Mouse (Mus musculus) G1E (cell line): ENCODE data around the gene Mfsd4a. TPM values are rescaled to one million over a fixed set of nuclear protein-coding genes. Genes with fewer than 3 reads are reported as not detected.

Source experiments
- ATAC-seq: 2 replicates; pipeline ENCODE4 v1.8.0; 2016; ENCODE audit warnings: mild to moderate bottlenecking; ENCODE audit not compliant: insufficient number of reproducible peaks, poor library complexity, low FRiP score, severe bottlenecking; ENCODE audit errors: extremely low read depth
- DNase-seq: peaks from one replicate; pipeline ENCODE4 v3.0.0; 2012; ENCODE audit warnings: low spot score
- H3K27me3 ChIP-seq: 2 replicates; pipeline ENCODE4 v1.6.1; 2012; ENCODE audit warnings: mild to moderate bottlenecking, low read length, inconsistent platforms; ENCODE audit not compliant: insufficient read depth
- H3K36me3 ChIP-seq: replicated peaks from 2 replicates; pipeline ENCODE3; 2012; ENCODE audit warnings: mild to moderate bottlenecking, inconsistent platforms
- H3K4me1 ChIP-seq: 2 replicates; pipeline ENCODE4 v1.6.1; 2012; ENCODE audit warnings: low read depth, low read length, inconsistent platforms, mixed read lengths; ENCODE audit not compliant: insufficient read depth
- H3K4me3 ChIP-seq: 2 replicates; pipeline ENCODE4 v1.5.1; 2012; ENCODE audit warnings: low read depth, mild to moderate bottlenecking, inconsistent platforms, low read length, moderate library complexity, mixed read lengths
- H3K9me3 ChIP-seq: replicated peaks from 2 replicates; pipeline ENCODE4 v1.6.1; 2012; ENCODE audit warnings: inconsistent platforms
- CTCF ChIP-seq: IDR thresholded peaks from 2 replicates; pipeline ENCODE4 v1.5.1; 2012; ENCODE audit warnings: low read depth, low read length, inconsistent platforms, mixed read lengths
- GATA1 ChIP-seq: IDR thresholded peaks from 2 replicates; pipeline ENCODE4 v1.6.1; 2012; ENCODE audit warnings: borderline replicate concordance, low read length, inconsistent platforms, mixed read lengths
- GATA2 ChIP-seq: IDR thresholded peaks from 2 replicates; pipeline ENCODE4 v1.6.1; 2012; ENCODE audit warnings: low read depth, low read length, inconsistent platforms, borderline replicate concordance
- POLR2AphosphoS5 ChIP-seq: IDR thresholded peaks from 2 replicates; pipeline ENCODE4 v1.6.1; 2012; ENCODE audit warnings: low read depth, low read length, inconsistent platforms; ENCODE audit not compliant: insufficient replicate concordance
- TAL1 ChIP-seq: conservative IDR thresholded peaks from 2 replicates; pipeline ENCODE4 v1.6.1; 2012; ENCODE audit warnings: low read depth, low read length, inconsistent platforms, mixed read lengths
- polyA plus RNA-seq: library from polyadenylated mRNA; stranded (reverse); fragments of >175 nt; gene quantifications from 2 replicates; pipeline ENCODE4 v1.2.3, GENCODE M21; 2012
- total RNA-seq, 2 experiments: library from RNA; stranded (forward) in 1 of 2; stranded (reverse) in 1 of 2; fragments of 200-1000 nt in 1 of 2; fragments of >200 nt in 1 of 2; fragmentation: Nextera tagmentation in 1 of 2; gene quantifications; 2 replicates each; pipeline ENCODE4 v1.2.3; 2014 to 2017

The Mfsd4a gene
- total and polyA plus RNA-seq, 3 experiments = 1.0 TPM; not detected in 2

DNA sequence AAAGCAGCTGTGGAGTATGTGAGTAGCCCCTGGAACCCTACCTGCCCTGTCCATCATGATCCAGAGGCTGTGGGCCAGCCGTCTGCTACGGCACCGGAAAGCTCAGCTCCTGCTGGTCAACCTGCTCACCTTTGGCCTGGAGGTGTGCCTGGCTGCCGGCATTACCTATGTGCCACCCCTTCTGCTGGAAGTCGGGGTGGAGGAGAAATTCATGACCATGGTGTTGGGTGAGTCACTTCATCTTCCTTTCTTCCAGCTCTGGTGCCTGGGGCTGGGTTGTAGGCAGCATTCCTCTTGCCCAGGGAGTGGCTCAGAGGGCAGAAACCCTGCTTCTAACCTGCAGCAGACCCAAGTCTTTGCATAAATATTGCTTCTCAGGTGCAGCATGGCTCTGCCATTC, 91.0 kb downstream of the Mfsd4a start:
- ATAC-seq (no peak), DNase-seq (no peak)
- no peak overlapping the region for H3K4me3 ChIP-seq
- H3K27me3 ChIP-seq = peaks cover 68% of the 10 kb centered on the region
- H3K9me3 ChIP-seq = no peaks in the 10 kb centered on the region
- H3K4me1 ChIP-seq = peaks cover 88% of the 10 kb centered on the region
- H3K36me3 ChIP-seq = peaks cover 82% of the 10 kb centered on the region
- TF ChIP-seq POLR2AphosphoS5 (no peak), GATA1 (no peak), CTCF (no peak), GATA2 (no peak), TAL1 (no peak)

DNA sequence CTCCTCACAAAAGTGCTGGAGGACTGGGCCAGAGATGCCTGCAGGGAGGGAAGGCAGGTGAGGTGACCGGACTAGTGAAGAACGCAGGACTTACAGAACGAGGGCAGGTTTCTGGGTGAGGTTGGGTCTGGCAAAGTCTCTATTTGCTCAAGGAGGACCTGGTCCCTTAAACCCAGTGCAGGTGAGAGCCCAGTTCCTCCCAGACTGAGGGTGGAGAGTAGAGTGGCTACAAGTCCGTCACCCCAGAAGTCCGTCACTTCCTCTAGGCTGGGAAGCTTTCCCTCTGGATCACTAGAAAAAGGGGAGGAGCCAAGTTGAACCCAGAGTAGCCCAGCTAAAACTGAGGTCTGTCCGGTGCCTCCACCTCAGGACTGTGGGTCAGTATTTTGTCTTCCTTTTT, 93.9 kb downstream of the Mfsd4a start:
- no peak for DNase-seq
- no peak for ATAC-seq
- peaks cover 82% of the 10 kb centered on the region for H3K27me3 ChIP-seq
- peaks cover 91% of the 10 kb centered on the region for H3K4me1 ChIP-seq
- H3K9me3 ChIP-seq = no peaks in the 10 kb centered on the region
- no peak overlapping the region for H3K4me3 ChIP-seq
- TF ChIP-seq CTCF (no peak), GATA2 (no peak), TAL1 (no peak), GATA1 (no peak), POLR2AphosphoS5 (no peak)
- H3K36me3 ChIP-seq = peaks cover 77% of the 10 kb centered on the region

Other genes starting within 250 kb of the Mfsd4a start
- gene Slc41a1, start 240.6 kb downstream of the Mfsd4a start, total RNA-seq (2014; fragmentation: Nextera tagmentation) = 11.8 and 21.0 TPM in 2 replicates
- gene Slc41a1, start 240.6 kb downstream of the Mfsd4a start, total RNA-seq (2017) = 6.8 and 7.1 TPM in 2 replicates
- 7.2 and 7.8 TPM in 2 replicates for gene Slc41a1, start 240.6 kb downstream of the Mfsd4a start, polyA plus RNA-seq
- not detected in 2 replicates for gene Rab29, start 200.8 kb downstream of the Mfsd4a start, total RNA-seq (2014; fragmentation: Nextera tagmentation)
- 0.58 TPM in 1 of 2 replicates, not detected in the other for gene Rab29, start 200.8 kb downstream of the Mfsd4a start, total RNA-seq (2017)
- not detected in 2 replicates for gene Rab29, start 200.8 kb downstream of the Mfsd4a start, polyA plus RNA-seq
- gene Nucks1, start 157.5 kb downstream of the Mfsd4a start, total RNA-seq (2014; fragmentation: Nextera tagmentation) = 376 and 404 TPM in 2 replicates
- gene Nucks1, start 157.5 kb downstream of the Mfsd4a start, total RNA-seq (2017) = 405 and 507 TPM in 2 replicates
- 35.2 and 38.1 TPM in 2 replicates for gene Nucks1, start 157.5 kb downstream of the Mfsd4a start, polyA plus RNA-seq
- 36.9 and 48.1 TPM in 2 replicates for gene Slc45a3, start 105.1 kb downstream of the Mfsd4a start, total RNA-seq (2014; fragmentation: Nextera tagmentation)
- gene Slc45a3, start 105.1 kb downstream of the Mfsd4a start, total RNA-seq (2017) = 51.4 and 56.6 TPM in 2 replicates
- 12.3 and 14.4 TPM in 2 replicates for gene Slc45a3, start 105.1 kb downstream of the Mfsd4a start, polyA plus RNA-seq
- 166 and 187 TPM in 2 replicates for gene Elk4, start 60.5 kb downstream of the Mfsd4a start, total RNA-seq (2014; fragmentation: Nextera tagmentation)
- gene Elk4, start 60.5 kb downstream of the Mfsd4a start, total RNA-seq (2017) = 67.4 and 83.2 TPM in 2 replicates
- 4.1 and 5.1 TPM in 2 replicates for gene Elk4, start 60.5 kb downstream of the Mfsd4a start, polyA plus RNA-seq
- gene Cdk18, start 71.6 kb upstream of the Mfsd4a start, total RNA-seq (2014; fragmentation: Nextera tagmentation) = not detected in 2 replicates
- 0.06 and 0.33 TPM in 2 replicates for gene Cdk18, start 71.6 kb upstream of the Mfsd4a start, total RNA-seq (2017)
- gene Cdk18, start 71.6 kb upstream of the Mfsd4a start, polyA plus RNA-seq = 0.02 TPM in 1 of 2 replicates, not detected in the other
- not detected in 2 replicates for gene Lemd1, start 123.4 kb upstream of the Mfsd4a start, total RNA-seq (2014; fragmentation: Nextera tagmentation)
- 0.17 and 0.44 TPM in 2 replicates for gene Lemd1, start 123.4 kb upstream of the Mfsd4a start, total RNA-seq (2017)
- gene Lemd1, start 123.4 kb upstream of the Mfsd4a start, polyA plus RNA-seq = not detected in 2 replicates
- not detected in 2 replicates for gene AC124108.1, start 123.4 kb upstream of the Mfsd4a start, total RNA-seq (2014; fragmentation: Nextera tagmentation)
- under 0.01 and 0.05 TPM in 2 replicates for gene AC124108.1, start 123.4 kb upstream of the Mfsd4a start, total RNA-seq (2017)
- not detected in 2 replicates for gene AC124108.1, start 123.4 kb upstream of the Mfsd4a start, polyA plus RNA-seq
- not detected in 2 replicates for gene Gm10188, start 161.7 kb upstream of the Mfsd4a start, total RNA-seq (2014; fragmentation: Nextera tagmentation)
- 0.17 TPM in 1 of 2 replicates, not detected in the other for gene Gm10188, start 161.7 kb upstream of the Mfsd4a start, total RNA-seq (2017)
- gene Gm10188, start 161.7 kb upstream of the Mfsd4a start, polyA plus RNA-seq = not detected in 2 replicates
- gene Klhdc8a, start 230.6 kb upstream of the Mfsd4a start, total RNA-seq (2014; fragmentation: Nextera tagmentation) = not detected in 2 replicates
- gene Klhdc8a, start 230.6 kb upstream of the Mfsd4a start, total RNA-seq (2017) = 0.06 and 0.11 TPM in 2 replicates
- gene Klhdc8a, start 230.6 kb upstream of the Mfsd4a start, polyA plus RNA-seq = not detected in 2 replicates
- gene Nuak2, start 248.1 kb upstream of the Mfsd4a start, total RNA-seq (2014; fragmentation: Nextera tagmentation) = not detected in 2 replicates
- 0.17 and 0.33 TPM in 2 replicates for gene Nuak2, start 248.1 kb upstream of the Mfsd4a start, total RNA-seq (2017)
- gene Nuak2, start 248.1 kb upstream of the Mfsd4a start, polyA plus RNA-seq = 0.02 TPM in 1 of 2 replicates, not detected in the other